Mouse (Mus musculus) 416B (cell line): ENCODE data around the gene Vmn1r213.

ENCODE experiments used
- DNase-seq: peaks from one replicate; pipeline ENCODE4 v3.0.0; 2011; ENCODE audit warnings: low read depth

Gene Vmn1r213

GRCm38 (mm10) chr13:23007356-23007755, at the start of gene Vmn1r213:
Gene Vmn1r213 (plus strand): TSS chr13:23007656.
- no peak for DNase-seq

DNA sequence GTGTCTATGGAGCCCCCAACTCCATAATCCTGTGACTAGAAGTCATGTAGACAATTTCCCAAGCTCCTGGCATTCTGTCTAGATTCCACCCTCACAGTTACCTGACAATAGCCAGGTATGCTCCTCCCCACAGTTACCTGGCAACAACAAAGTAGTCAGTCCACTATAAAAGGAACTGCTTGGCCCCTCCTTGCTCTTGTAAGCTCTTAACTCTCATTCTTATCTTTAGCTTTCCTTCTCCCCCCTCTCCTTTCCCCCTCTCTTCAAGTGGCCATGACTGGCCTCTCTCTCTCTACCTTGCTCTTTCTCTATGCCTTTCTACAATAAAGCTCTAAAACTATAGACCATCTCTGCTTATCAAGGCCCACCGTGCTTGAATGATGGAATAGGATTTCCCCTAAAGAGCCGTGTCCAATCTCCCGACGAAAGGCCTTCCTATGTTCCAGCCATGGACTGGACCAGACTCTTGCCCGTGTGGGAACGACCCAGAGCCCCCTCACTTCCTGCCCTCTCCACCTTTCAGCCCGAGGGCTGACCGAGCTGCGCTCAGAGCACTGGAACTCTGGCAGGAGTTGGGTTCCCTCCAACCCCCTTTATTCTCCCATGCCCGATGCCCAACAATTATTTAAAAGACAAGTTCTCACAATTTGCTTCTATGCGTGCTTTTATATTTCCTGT, 17.1 kb upstream of the Vmn1r213 start:
- DNase-seq: no peak

- no peak for DNase-seq
Observed at GRCm38 (mm10) chr13:22992178-22992700, 15.2 kb upstream of the Vmn1r213 start.

GRCm38 (mm10) chr13:22992721-22993120, 14.7 kb upstream of the Vmn1r213 start:
- DNase-seq: no peak

- no peak for DNase-seq
Observed at GRCm38 (mm10) chr13:23018158-23018557, 10.7 kb downstream of the Vmn1r213 start.

DNA sequence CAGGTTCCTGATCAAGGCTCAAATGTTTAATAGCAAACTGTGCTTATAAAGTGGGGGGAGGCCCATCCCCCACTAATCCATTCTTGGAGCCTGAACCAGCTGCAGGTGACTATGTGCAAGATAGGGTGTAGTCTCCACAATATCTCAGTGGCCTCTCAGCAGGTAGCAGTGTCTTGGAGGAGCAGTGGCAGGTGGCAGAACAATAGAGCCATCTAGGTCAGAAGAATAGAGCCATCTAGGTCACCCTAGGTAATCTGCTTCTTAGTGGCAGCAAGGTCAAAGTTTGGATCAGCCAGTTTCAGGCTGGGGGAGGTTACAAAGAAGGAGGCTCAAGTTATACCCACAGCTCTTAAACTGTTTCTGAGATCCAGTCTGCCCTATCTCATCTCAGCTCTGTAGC, 17.4 kb downstream of the Vmn1r213 start:
- no peak for DNase-seq

DNA sequence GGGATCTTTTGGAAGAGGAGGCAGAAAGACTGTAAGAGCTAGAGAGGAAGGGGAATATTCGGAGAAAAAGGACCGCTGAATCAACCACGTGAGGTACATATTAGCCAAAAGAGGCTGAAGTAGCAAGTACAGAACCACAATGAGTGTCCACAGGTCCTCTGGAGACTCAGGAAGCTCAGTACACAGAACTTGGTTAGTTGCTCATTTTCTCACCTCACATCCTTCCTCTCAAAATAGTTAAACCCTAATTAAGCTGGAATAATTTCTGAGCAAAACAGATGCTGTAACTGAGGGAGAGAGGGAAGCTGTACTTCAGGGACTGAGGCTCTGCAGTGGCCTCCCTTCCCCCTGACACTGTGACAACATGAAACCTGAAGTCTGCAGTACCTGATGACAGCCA, 22.7 kb downstream of the Vmn1r213 start, which contains the start of gene Vmn1r214:
Gene Vmn1r214, plus strand, starts transcription at position 301 of the 400 bp plus-strand sequence.
- no peak for DNase-seq

DNA sequence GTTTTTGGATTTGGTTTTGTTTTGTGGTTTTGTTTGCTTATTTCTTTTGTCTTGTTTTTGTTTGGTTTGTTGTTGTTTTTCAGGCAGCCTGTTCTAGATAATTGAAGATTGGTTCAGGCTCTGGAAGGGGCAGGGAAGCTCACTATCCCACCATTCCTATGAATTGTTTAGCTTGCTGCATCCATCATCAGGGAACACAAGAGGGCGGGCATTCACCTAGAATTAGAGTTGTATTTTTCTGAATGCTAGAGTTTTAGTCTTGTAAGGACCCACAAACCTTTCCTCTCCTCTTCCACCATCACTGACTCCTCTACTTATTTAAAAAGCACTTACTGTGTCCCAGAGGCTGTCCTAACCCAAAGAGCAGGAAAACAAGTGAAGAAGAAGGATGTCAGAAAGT, 50.3 kb downstream of the Vmn1r213 start:
- DNase-seq: peak; percentile 1
